27 mouse cellular contexts compared by ENCODE assay signal in genomic region chr4:131397161-131397560, GRCm38 (mm10).
DNase-seq lines count a peak whose midpoint lies in the region; ATAC-seq and TF ChIP-seq lines count a peak whose summit lies in the region.
"Had no signal": no experiment of that assay in that cellular context is flagged by ENCODE, and none has a peak within 500 bp of the region (broad histone marks: within the 10 kb centered on the region; RNA-seq: fewer than 3 reads in every experiment).

No protein-coding gene starts in this region.

- H3K27ac ChIP-seq in cerebellum, adult 2 months (ENCODE audit: insufficient read depth, low read length) = no peak overlapping the region
- H3K27ac ChIP-seq: embryonic facial prominence, embryonic 10.5 days; embryonic facial prominence, embryonic 13.5 days; forebrain, embryonic 12.5 days; forebrain, embryonic 15.5 days; heart, adult 2 months; heart, embryonic 10.5 days; heart, embryonic 13.5 days; hindbrain, embryonic 14.5 days; hindbrain, postnatal 0 days had no signal

- no peak overlapping the region for H3K4me3 ChIP-seq in cerebellum, adult 2 months (replicated peaks; ENCODE audit: insufficient read depth, low read depth, low read length)
- H3K4me3 ChIP-seq: embryonic facial prominence, embryonic 10.5 days; embryonic facial prominence, embryonic 13.5 days; erythroblast, embryonic 14.5 days; forebrain, embryonic 12.5 days; forebrain, embryonic 15.5 days; heart, adult 2 months; heart, embryonic 10.5 days; heart, embryonic 13.5 days had no signal

- 39% methylated on average over 10 of the region's 10 CpGs for WGBS in cerebellum, adult 2 months

- peaks cover 11% of the 10 kb centered on the region; the same call in 1 of the 2 replicates for H3K4me1 ChIP-seq in cerebellum, adult 2 months (ENCODE audit: control insufficient read depth, insufficient read depth, low read length)
- H3K4me1 ChIP-seq: embryonic facial prominence, embryonic 13.5 days; forebrain, embryonic 15.5 days had no signal

- peak; percentile 33 to 42 for DNase-seq in cerebellum, adult 2 months
- DNase-seq in cerebellum, adult 9-11 months = peak; percentile 16
- peak; percentile 57 to 71 for DNase-seq in cerebellum, postnatal 10 days
- DNase-seq in Muller cell, postnatal 12 days (ENCODE audit: inconsistent ontology term) = no peak
- DNase-seq in layer of hippocampus, adult 9-11 months = no peak
- DNase-seq: adrenal gland, adult 8-10 months; adrenal gland, postnatal 25 days; embryo, embryonic 11 days; gastrocnemius, postnatal 25 days; heart, adult 2 months; heart, postnatal 14 days; heart, postnatal 4 days; kidney, adult 18-20 months had no signal

- no peaks in the 10 kb centered on the region for H3K27me3 ChIP-seq in cerebellum, adult 2 months (ENCODE audit: control insufficient read depth, insufficient read depth, low read length)
- H3K27me3 ChIP-seq: forebrain, embryonic 12.5 days; forebrain, embryonic 15.5 days had no signal

- TF ChIP-seq CTCF in cerebellum, adult 2 months (IDR thresholded peaks at IDR 0.05; ENCODE audit: borderline replicate concordance, insufficient read depth, low read depth, low read length) = no peak

- no peak for TF ChIP-seq POLR2A in cerebellum, adult 2 months (IDR thresholded peaks at IDR 0.05; ENCODE audit: borderline replicate concordance, insufficient read depth, low read length)

- no peak for ATAC-seq in cerebellum, adult (ENCODE audit: insufficient number of reproducible peaks, low FRiP score, low TSS enrichment)
- ATAC-seq: activated CD4-positive, CD25-positive, alpha-beta regulatory T cell, adult 4 months; CD4-positive, CD25-positive, alpha-beta regulatory T cell, adult 4 months; forebrain, embryonic 15.5 days; hindbrain, postnatal 0 days; inflammation-experienced regulatory T-cells, adult 6 months; intestine, embryonic 16.5 days had no signal

Comparison
In these comparisons a context has a peak if more than half of its experiments do, and no peak if none do; other contexts are left out.
1. DNase-seq: peak in cerebellum, adult 2 months (2 of 2), cerebellum, adult 9-11 months (single experiment) and cerebellum, postnatal 10 days (2 of 2); none in Muller cell, postnatal 12 days (single experiment) and layer of hippocampus, adult 9-11 months (single experiment).